Mouse (Mus musculus) midbrain, embryonic 15.5 days (tissue): ENCODE measurements around the gene Arxes2. TPM values are rescaled to one million over a fixed set of nuclear protein-coding genes. Genes with fewer than 3 reads are reported as not detected.
"Not testable (repeated sequence)": the region's sequence is repeated elsewhere in the genome, so short reads cannot be mapped to it uniquely, and the experiment has no call there.

ENCODE experiments used
- ATAC-seq: fragments of 200-750 bp; cut with Nextera tagmentation; replicated peaks from 2 replicates; pipeline ENCODE4 v1.8.0; 2017; ENCODE audit warnings: moderate TSS enrichment
- H3K27ac ChIP-seq: fragments of 300-500 bp; sonication (generic); 2 replicates; pipeline ENCODE4 v1.5.1; 2015; ENCODE audit warnings: mild to moderate bottlenecking, inconsistent platforms
- H3K27me3 ChIP-seq: fragments of 300-500 bp; sonication (generic); replicated peaks from 2 replicates; pipeline ENCODE4 v1.6.1; 2015; ENCODE audit warnings: inconsistent platforms
- H3K36me3 ChIP-seq: fragments of 300-500 bp; sonication (generic); replicated peaks from 2 replicates; pipeline ENCODE4 v1.6.1; 2015; ENCODE audit warnings: inconsistent platforms
- H3K4me1 ChIP-seq: fragments of 300-500 bp; sonication (generic); 2 replicates; pipeline ENCODE4 v1.6.1; 2015; ENCODE audit warnings: inconsistent platforms
- H3K4me2 ChIP-seq: fragments of 300-500 bp; sonication (generic); 2 replicates; pipeline ENCODE4 v1.6.1; 2015; ENCODE audit warnings: inconsistent platforms, mild to moderate bottlenecking, moderate library complexity
- H3K4me3 ChIP-seq: fragments of 300-500 bp; sonication (generic); 2 replicates; pipeline ENCODE4 v1.5.1; 2015; ENCODE audit warnings: mild to moderate bottlenecking, inconsistent platforms
- H3K9ac ChIP-seq: fragments of 300-500 bp; sonication (generic); 2 replicates; pipeline ENCODE4 v1.6.1; 2015; ENCODE audit warnings: mild to moderate bottlenecking, inconsistent platforms
- H3K9me3 ChIP-seq: fragments of 300-500 bp; sonication (generic); 2 replicates; pipeline ENCODE4 v1.6.1; 2016; ENCODE audit warnings: inconsistent platforms
- WGBS: fragments of 180-500 bp; shearing (Covaris S2); methylation state at CpG from one replicate; pipeline ENCODE4 v1.1.7; 2015; ENCODE audit warnings: mixed read lengths; 5-methylcytosine and 5-hydroxymethylcytosine counted together
- polyA plus RNA-seq: library from polyadenylated mRNA; unstranded; fragments of >200 nt; fragmentation: Nextera tagmentation; extraction: Ambion mirVana; gene quantifications from 2 replicates; pipeline ENCODE4 v1.2.1, GENCODE M21; 2015

Gene Arxes2
- polyA plus RNA-seq, 1 experiment from 2014 or later, result 305 TPM

GRCm38 (mm10) chrX:135975226-135975552 lies 18.4 kb upstream of the Arxes2 start:
- H3K27ac ChIP-seq, result peak overlapping the region; percentile 48; the same call in 1 of the 2 replicates
- no peaks in the 10 kb centered on the region for H3K36me3 ChIP-seq
- no peaks in the 10 kb centered on the region for H3K4me1 ChIP-seq
- H3K9ac ChIP-seq, result no peak overlapping the region
- peak overlapping the region; percentile 33 for H3K4me2 ChIP-seq
- H3K9me3 ChIP-seq, result no peaks in the 10 kb centered on the region
- 0 out of 2 replicates have a peak overlapping the region, but pooled peaks have one; percentile 10 for H3K4me3 ChIP-seq
- ATAC-seq, result peak; percentile 84; the same call in 1 of the 2 replicates
- no peaks in the 10 kb centered on the region for H3K27me3 ChIP-seq
- WGBS, result 26% methylated on average over 8 of the region's 8 CpGs

- Histone ChIP-seq H3K4me2 (0 out of 2 replicates have a peak overlapping the region, but pooled peaks have one; percentile 16), H3K36me3 (no peaks in the 10 kb centered on the region), H3K4me3 (no peak overlapping the region), H3K27me3 (no peaks in the 10 kb centered on the region), H3K27ac (peak overlapping the region; percentile 73), H3K9ac (no peak overlapping the region), H3K9me3 (no peaks in the 10 kb centered on the region), H3K4me1 (peaks cover 7% of the 10 kb centered on the region)
- WGBS, result 41% methylated on average over 6 of the region's 6 CpGs
- peak; percentile 87 for ATAC-seq
Observed at GRCm38 (mm10) chrX:135984539-135985260, 8.9 kb upstream of the Arxes2 start.

- H3K4me1 ChIP-seq, result peaks cover 7% of the 10 kb centered on the region
- ATAC-seq, result no peak
Observed at GRCm38 (mm10) chrX:135986267-135986666, 7.4 kb upstream of the Arxes2 start.

GRCm38 (mm10) chrX:135990661-135991060 lies 3.0 kb upstream of the Arxes2 start:
- Histone ChIP-seq H3K9me3 (no peaks in the 10 kb centered on the region), H3K4me1 (no peaks in the 10 kb centered on the region), H3K27me3 (no peaks in the 10 kb centered on the region), H3K4me2 (no peak overlapping the region), H3K4me3 (no peak overlapping the region), H3K27ac (no peak overlapping the region), H3K36me3 (no peaks in the 10 kb centered on the region), H3K9ac (no peak overlapping the region)
- WGBS, result 85% methylated on average over 2 of the region's 2 CpGs
- ATAC-seq, result no peak

More at GRCm38 (mm10) chrX:135986267-135986666, 7.4 kb upstream of the Arxes2 start:
- Histone ChIP-seq H3K9me3 (no peaks in the 10 kb centered on the region), H3K27me3 (no peaks in the 10 kb centered on the region), H3K4me2 (no peak overlapping the region), H3K4me3 (no peak overlapping the region), H3K9ac (no peak overlapping the region), H3K27ac (no peak overlapping the region), H3K36me3 (no peaks in the 10 kb centered on the region)
- WGBS, result 88% methylated on average over 3 of the region's 3 CpGs

- H3K9me3 ChIP-seq, H3K4me1 ChIP-seq, H3K27me3 ChIP-seq, H3K36me3 ChIP-seq, H3K9ac ChIP-seq: not testable (repeated sequence)
- Histone ChIP-seq H3K4me2 (peak overlapping the region; percentile 34; the same call in 1 of the 2 replicates), H3K4me3 (peak overlapping the region; percentile 5; the same call in 1 of the 2 replicates), H3K27ac (0 out of 2 replicates have a peak overlapping the region, but pooled peaks have one; percentile 50)
- 26% methylated on average over 2 of the region's 3 CpGs for WGBS
- ATAC-seq, result peak; percentile 95
Observed at GRCm38 (mm10) chrX:135993192-135993594, 431 bp upstream of the Arxes2 start.

- Histone ChIP-seq H3K4me3 (no peak overlapping the region), H3K9ac (no peak overlapping the region), H3K9me3 (no peaks in the 10 kb centered on the region), H3K4me1 (no peaks in the 10 kb centered on the region), H3K27ac (no peak overlapping the region), H3K27me3 (no peaks in the 10 kb centered on the region), H3K36me3 (no peaks in the 10 kb centered on the region), H3K4me2 (no peak overlapping the region)
- ATAC-seq, result no peak
- 23% methylated on average over 5 of the region's 5 CpGs for WGBS
Observed at GRCm38 (mm10) chrX:136007199-136007843, 13.7 kb downstream of the Arxes2 start.

- no peak for ATAC-seq
- no peaks in the 10 kb centered on the region for H3K9me3 ChIP-seq
- H3K27ac ChIP-seq, result no peak overlapping the region
- WGBS, result 32% methylated on average over 2 of the region's 2 CpGs
- no peaks in the 10 kb centered on the region for H3K4me1 ChIP-seq
- H3K9ac ChIP-seq, result no peak overlapping the region
- no peaks in the 10 kb centered on the region for H3K27me3 ChIP-seq
- H3K36me3 ChIP-seq, result no peaks in the 10 kb centered on the region
- H3K4me2 ChIP-seq, result no peak overlapping the region
- no peak overlapping the region for H3K4me3 ChIP-seq
Observed at GRCm38 (mm10) chrX:136014392-136014791, 20.8 kb downstream of the Arxes2 start.

GRCm38 (mm10) chrX:136030331-136030730 lies 36.7 kb downstream of the Arxes2 start:
- H3K4me2 ChIP-seq, result no peak overlapping the region
- no peak for ATAC-seq
- H3K9ac ChIP-seq, result no peak overlapping the region
- no peaks in the 10 kb centered on the region for H3K36me3 ChIP-seq
- whole genome bisulfite sequencing, result 36% methylated on average over 1 of the region's 1 CpGs
- H3K4me3 ChIP-seq, result no peak overlapping the region
- H3K27me3 ChIP-seq, result no peaks in the 10 kb centered on the region
- no peaks in the 10 kb centered on the region; the same call in none of the 2 replicates for H3K4me1 ChIP-seq
- no peak overlapping the region for H3K27ac ChIP-seq
- H3K9me3 ChIP-seq, result no peaks in the 10 kb centered on the region

- H3K4me1 ChIP-seq, H3K9me3 ChIP-seq, H3K9ac ChIP-seq, H3K27me3 ChIP-seq, H3K36me3 ChIP-seq: not testable (repeated sequence)
- Histone ChIP-seq H3K4me2 (peak within 1 kb of the TSS; percentile 42), H3K4me3 (peak within 1 kb of the TSS; percentile 32), H3K27ac (peak within 1 kb of the TSS; percentile 53; the same call in 1 of the 2 replicates)
- 31% methylated on average over 14 of the region's 49 CpGs for WGBS
- ATAC-seq, result peak; percentile 95
Observed at GRCm38 (mm10) chrX:136032799-136033763, 39.5 kb downstream of the Arxes2 start, which contains the start of gene Arxes1. Gene Arxes1, plus strand, starts transcription at chrX:136033367.

- Histone ChIP-seq H3K9ac (no peak overlapping the region), H3K4me3 (no peak overlapping the region), H3K27me3 (no peaks in the 10 kb centered on the region), H3K9me3 (no peaks in the 10 kb centered on the region), H3K4me2 (no peak overlapping the region), H3K4me1 (no peaks in the 10 kb centered on the region), H3K36me3 (no peaks in the 10 kb centered on the region), H3K27ac (no peak overlapping the region)
- 88% methylated on average over 1 of the region's 1 CpGs for WGBS
- ATAC-seq, result no peak
Observed at GRCm38 (mm10) chrX:136043726-136044125, 50.1 kb downstream of the Arxes2 start.
